Mouse (Mus musculus): ENCODE measurements around the gene Ccnl1. TPM values are rescaled to one million over a fixed set of nuclear protein-coding genes. Genes with fewer than 3 reads are reported as not detected.

Gene Ccnl1
- 100 to 1,000 TPM in 1 of 2 experiments, 10 to 100 TPM in 1; 80.0 to 129 TPM for total RNA-seq (2021)
- long read RNA-seq, experiment 1, partial matches to known transcripts: 5 of 21 reads
- long read RNA-seq, experiment 1, other reads (novel, unspliced or antisense): 6 of 21 reads
- long read RNA-seq, experiment 2, partial matches to known transcripts: 0 of 9 reads
- long read RNA-seq, experiment 2, other reads (novel, unspliced or antisense): 3 of 9 reads

DNA sequence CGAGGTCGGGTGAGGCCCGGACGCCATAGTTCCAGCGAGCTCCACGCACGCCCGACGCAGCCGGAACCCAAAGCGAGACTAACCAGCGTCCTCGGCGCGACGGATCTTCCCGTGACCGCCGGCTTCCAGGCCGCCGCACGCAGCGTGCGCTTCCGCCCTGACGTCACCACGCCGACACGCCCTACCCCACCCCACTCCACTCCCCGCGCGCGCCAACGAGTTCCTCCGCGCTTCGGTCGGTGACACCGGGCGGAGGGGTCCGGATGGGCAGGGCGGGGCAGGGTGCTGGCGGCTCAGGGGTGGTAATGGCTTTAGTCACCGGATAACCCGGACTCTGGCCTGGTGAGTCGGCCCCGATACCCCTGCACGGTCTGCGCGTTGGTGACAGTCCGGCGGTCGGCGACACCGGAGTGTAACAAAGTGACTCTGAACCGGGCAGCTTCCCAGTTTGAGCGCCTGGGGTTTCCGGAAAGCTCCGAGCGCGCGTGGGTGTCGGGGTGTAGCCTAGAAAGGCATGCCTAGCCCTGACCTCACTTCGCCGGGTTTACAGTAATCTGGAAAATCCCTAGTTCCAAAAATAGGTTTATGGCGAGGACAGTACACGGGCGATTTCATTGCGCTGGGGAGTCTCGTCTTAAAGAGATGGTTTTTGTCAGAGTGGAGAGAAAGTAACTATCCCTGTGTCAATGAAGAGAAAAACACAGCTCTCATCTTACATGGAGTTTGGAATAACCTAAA is at the start of gene Ccnl1:
Gene Ccnl1 (minus strand): TSS at position 148 of the 738 bp plus-strand sequence.
- DNase-seq: peak; percentile 98

DNA sequence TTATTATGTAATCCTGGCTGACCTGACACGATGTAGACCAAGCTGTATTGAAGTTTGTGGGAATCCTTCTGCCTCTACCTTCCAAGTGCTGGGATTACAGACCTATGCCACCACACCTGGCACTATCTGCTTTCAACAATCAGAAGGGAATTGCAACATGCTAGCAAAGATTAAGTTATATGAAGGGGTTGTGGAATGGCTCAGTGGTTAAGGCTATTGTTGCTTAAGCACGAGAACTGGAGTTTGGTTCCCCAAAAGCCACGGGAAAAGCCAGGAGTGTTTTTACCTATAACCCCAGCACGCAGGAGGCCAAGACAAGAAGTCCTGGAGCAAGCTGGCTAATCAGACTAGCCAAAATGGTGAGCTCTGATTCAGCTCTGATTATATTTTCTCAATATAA is 46.9 kb upstream of the Ccnl1 start:
- no peak for DNase-seq

DNA sequence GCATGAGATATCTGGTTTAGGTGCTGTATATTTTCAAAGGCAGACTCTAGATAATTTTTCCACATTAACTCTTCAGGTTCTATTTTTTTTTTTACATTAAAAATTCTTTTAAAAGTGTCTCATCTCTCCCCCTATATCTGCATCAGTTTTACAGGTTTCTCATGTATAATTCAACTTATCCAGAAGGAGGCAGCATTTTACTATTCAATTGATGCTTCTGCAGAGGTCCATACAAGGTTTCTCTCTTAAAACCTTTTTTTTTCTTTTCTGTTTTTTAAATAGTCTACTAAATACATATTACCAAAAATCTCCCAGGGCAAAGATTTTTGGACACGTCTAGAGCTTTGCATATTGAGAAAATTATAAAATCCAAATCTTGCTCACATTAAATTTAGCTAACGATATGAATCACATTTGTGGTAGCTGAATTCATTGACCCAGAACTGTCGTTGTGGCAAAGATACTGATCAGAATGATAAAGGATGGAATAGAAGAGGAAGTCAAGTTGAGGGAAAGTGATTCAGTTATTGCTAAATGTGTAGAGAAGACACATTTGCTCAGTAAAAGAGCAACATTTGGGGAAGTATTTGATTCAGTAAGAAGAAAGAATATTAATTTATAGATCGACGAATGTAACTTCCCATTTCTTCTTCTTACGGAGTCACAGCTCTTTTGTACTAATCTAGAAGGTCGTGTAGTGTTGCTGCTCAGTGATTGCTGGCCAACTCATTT is 46.3 kb upstream of the Ccnl1 start:
- DNase-seq: no peak

DNA sequence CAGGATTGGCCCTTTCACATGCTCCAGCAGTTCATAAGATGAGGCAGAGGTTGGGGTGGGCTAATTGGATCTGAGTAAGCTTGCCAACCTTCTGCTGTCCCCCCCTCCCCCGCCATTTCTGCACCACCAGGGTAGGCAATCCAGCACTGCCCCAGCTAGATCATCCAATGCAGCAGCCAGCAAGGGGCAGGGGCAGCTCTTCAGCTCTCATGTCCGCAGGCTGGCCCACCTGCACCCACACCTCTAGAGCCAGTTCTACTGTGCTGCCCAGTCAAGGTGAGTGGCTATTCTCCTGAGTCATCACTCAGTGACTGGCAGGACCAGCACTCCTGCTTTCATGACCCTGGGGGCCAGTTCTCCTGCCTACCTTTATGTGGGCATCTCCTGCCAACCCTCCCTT is 42.4 kb upstream of the Ccnl1 start:
- DNase-seq: no peak

DNA sequence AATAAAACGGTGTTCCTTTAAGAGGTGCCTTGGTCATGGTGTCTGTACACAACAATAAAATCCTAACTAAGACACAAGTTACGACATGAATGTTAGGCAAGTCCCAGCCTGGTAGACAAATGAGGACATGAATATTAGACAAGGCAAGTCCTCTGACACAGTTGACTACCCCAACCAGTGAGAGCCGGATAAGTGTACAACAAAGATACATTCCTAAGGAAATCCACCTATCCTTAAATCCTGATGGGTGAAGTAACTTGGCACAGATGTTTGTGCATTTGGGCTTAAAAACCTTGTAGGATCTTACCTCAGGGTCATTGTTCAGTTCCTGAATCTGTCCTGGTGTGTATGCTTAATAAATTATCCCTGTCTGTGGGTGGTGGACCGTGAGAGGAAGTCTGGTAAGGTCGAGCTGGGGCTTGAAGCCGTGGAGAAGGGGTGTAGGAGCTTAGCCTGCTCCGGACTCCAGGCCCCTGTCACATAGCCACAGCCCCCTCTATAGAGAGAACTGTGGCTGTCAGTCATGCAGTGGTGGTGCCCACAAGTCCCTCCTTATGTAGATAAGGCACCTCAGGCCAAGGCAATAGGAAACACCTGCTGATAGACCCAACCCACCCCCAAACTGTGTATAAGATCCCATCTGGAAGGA is 39.4 kb upstream of the Ccnl1 start:
- no peak for DNase-seq

DNA sequence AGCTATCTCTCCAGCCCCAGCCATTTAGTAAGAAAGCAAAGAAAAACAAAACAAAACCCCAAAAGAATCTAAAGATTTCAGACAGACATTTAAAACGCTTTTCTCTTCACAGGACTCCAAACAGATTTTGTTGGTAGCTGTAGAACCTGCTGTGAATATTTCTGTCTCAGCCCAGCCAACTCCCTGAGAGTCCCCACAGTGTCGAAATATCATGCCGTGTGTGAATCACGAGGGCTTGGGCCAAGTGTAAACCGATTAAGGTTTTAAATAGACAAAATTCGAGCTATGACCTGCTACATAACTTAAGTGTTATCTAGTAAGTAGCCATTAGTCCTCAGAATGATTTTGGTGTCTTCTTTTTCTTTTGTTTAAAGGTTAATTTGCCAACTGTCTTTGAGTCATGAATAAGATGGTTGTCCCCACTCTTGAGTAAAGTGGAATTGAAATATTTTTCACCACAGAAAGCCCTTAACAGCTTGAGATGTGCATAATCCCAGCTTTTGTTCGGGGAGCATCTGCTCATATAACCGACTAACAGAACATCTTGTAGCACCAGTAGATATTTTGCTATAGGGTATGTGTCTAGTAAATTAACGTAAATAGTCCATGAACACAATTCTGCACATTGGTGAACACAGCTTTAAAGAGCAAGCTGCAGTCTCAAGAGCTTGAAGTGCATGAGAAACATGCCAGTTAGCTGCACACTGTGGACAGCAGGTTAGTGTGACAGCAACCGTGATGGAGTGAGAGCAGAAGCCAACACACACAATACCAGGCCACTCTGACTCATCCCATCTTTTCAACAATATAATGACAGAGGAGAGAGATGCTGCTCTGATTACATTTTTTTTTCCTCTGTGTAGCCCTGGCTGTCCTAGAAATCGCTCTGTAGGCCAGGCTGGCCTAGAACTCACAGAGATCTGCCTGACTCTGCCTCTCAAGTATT is 34.6 kb upstream of the Ccnl1 start:
- peak in 1 of 2 experiments; percentile 24 for DNase-seq

DNA sequence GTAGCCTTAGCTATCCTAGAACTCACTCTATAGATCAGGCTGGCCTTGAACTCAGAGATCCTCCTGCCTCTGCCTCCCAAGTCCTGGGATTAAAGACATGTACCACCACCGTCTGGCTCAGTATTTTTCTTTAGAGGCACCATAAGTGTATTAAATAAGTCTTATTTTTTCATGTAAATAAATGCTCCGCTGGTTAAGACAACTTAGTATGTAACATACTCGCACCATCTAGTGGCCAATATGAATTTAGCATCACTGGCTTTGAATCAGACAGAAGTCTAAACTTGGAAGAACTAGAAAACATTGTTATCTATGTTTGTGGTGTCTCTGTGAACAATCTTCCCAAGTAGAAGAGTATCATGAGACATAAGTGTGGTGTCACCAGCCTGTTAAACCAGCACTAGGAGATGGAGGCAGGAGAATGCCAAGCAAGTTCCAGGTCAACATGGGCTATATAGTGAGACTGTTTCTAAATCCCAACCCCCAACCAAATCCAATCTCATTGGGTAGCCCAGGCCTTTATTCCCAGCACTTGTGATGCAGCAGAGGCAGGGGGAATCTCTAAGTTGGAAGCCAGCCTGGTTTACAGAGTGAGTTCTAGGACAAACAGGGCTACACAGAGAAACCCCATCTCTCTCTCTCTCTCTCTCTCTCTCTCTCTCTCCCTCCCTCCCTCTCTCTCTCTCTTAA is 33.1 kb upstream of the Ccnl1 start:
- DNase-seq: peak in 1 of 2 experiments; percentile 39

DNA sequence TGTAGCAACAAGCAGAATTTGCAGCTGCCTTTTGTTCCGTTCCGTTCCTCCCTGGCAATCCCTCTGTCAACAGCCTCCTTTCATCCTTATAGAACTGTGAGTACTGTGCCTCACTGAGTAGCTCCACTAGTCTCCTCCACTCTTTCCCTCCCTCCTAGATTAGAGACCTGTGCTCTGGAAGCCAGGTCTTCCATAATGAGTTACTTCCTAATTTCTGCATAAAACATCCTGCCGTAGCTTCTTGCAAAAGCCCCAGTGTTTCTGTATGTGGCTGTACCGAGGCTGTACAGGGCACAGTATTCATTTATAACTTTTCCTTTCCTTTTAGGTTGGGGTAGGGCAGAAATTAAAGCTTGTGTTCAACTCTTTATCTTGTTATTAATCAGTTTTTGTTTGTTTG is 32.5 kb upstream of the Ccnl1 start:
- no peak for DNase-seq

DNA sequence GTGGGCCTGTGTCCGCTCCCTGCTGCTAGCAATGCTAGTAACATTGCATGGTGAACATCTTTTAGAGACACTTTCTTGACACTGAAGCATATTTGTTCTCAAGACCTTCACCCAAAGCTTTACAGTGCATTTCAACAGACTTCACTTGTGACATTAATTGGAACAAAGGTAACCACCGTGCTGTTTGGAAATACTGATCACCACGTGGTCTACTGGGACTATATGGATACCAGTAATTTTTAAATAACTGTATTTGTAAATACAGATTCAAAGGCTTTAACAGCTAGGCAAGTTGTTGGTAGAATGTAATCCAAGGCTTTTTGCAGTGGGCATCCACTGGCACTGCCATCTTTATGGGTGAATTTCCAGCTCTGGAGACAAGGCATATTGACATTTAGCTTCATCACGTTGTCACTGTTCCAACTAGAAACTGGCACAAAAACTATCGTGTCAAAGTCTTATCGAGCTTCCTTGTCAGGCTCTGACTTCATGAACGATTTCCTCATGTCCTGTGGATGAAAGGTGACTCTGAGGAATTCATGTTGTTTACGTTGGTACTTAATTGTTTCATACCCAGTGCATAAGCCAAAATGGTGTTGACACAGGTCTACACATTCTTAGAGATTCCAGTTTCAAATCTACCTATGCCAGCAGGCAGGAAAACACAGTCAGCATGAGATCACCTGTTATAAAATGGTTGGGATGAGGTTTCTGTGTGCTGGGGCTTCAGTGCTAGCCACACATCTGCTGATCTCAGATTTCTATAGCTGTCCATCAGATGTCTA is 30.9 kb upstream of the Ccnl1 start:
- peak in 1 of 2 experiments; percentile 17 for DNase-seq

DNA sequence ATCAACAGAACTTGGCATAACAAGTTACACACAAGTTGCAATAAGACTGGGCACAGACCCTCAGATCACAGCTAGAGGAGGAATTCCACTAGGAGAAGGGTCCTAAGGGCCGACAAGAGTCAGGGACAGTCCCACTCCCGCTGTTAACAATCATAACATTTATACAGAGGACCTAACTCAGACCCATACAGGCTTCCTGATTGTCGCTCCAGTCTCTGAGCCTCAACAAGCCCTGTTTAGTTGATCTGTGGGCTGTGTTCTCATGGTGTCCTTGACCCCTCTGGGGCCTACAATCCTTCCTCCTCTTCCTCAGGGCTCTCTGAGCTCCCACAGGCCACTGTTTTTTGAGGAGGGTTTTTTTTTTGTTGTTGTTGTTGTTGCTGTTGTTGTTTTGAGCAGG is 18.2 kb upstream of the Ccnl1 start:
- DNase-seq: no peak

DNA sequence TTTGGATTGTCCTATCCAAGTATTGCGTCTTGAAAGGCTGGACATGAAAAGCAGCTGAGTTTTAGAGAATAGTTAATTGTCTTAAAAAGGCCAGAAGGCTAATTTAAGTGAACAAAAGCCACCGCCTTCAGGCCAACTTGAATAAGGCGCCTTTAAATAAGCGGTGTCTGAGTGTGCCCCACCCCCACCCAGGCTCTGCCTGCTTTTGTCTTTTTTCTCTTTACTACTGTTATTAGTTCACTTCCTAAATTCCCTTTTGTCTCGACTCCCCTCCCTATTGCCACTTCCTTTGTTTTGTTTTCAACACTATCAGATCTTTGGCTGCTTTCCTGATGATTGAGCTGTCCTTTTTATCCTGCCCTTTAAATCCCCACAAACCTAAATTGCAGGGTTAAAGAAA is 17.3 kb upstream of the Ccnl1 start:
- peak; percentile 32 to 67 for DNase-seq

DNA sequence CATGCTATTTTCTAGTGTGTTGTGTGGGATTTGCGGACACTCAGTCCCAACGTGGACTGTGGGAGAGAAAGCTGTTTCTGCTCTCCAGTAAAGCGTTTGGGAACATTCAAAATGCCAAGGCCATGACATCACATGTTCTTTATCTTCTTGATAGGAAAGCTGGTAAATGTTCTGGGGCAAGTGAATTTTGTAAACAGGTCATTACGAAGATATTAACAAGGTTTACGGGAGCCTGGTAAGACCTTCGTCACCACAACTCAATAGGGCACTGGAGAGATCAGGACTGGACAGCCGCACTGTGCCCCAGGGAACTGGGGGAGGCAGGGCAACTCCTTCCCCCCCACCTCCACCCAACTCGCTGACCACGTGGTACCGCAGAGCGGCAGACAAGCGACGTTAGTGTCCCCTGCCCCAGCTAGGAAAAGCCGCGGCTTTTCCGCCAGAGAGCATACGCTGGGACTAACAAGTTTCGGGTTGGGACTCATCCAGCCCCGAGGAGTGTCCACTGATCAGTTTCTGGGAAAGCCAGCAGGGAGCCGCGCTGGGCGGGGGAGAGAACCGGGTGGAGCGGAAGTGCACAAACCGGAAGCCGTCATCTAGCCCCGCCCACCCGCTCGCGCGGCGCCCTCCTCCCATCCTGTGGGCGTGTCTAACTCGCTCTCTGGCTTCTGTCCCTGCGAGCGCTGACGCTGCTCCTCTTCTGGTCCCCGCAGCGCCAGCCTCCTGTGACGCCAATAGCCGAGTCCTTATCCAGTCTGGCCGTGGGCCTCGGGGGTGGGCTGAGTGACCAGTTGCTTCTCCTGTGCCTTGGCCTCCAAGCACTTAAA is 16.4 kb upstream of the Ccnl1 start:
- peak; percentile 98 to 99 for DNase-seq

DNA sequence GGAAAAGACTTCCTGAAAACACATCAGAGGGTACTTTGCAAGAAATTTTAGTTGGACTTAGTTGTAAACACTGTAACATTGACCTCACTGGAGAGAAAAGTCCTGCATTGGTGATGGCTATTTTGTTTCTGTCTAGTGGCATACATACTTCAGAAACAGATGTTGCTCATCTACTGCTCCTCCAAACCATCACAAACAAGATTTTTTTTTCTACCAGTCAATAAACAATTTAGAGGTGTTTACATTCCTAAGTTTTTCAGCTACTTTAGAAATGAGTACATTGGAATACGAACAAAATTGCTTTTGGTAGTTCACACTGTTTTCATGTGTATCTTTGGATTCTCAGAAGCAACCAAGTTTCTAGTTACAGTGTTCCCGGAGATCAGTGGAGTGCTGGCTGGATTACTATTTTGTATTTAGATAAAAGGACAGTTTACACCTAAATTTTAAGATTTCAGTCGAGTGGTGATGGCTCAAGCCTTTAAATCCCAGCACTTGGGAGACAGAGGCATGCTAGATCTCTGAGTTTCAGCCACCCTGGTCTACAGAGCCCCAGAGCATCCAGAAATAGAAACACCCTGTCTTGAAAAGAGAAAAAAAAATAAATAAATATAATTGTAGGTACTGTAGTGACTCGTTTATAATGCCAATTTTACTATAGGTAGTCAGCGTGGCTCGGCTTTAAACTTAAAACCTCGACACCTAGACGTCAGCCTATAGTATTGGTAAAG is 15.6 kb upstream of the Ccnl1 start:
- DNase-seq: no peak

DNA sequence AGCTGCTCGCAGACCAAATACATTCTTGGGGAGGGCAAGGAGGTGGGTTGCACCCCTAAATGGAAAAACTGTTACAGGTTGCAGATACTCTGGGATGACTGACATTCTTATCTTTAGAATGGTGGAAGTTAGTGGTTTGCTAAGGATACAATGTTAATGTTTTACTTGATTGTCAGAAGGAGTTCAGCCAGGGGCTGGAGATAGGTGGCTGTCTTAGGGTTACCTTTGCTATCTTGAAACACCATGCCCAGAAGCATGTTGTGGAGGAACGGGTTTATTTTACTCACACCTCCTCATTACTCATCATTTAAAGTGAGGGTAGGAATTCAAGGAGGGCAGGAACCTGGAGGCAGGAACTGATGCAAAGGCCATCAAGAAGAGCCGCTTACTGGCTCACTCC is 11.1 kb upstream of the Ccnl1 start:
- DNase-seq: no peak

DNA sequence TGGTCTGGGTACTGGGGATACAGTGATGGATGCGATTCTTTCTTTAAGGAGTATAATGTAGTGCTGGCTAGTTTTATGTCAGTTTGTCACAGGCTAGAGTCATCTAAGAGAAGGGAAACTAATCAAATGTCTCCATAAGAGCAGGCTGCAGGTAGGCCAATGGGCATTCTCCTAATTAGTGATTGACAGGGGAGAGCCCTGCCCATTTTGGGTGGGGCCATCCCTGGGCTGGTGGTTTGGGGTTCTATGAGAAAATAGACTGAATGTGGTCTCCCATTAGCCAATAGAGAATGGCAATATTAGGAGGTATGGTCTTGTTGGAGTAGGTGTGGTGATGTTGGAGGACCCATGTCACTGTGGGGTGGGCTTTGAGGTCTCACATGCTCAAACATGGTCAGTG is 8.3 kb upstream of the Ccnl1 start:
- DNase-seq: no peak

DNA sequence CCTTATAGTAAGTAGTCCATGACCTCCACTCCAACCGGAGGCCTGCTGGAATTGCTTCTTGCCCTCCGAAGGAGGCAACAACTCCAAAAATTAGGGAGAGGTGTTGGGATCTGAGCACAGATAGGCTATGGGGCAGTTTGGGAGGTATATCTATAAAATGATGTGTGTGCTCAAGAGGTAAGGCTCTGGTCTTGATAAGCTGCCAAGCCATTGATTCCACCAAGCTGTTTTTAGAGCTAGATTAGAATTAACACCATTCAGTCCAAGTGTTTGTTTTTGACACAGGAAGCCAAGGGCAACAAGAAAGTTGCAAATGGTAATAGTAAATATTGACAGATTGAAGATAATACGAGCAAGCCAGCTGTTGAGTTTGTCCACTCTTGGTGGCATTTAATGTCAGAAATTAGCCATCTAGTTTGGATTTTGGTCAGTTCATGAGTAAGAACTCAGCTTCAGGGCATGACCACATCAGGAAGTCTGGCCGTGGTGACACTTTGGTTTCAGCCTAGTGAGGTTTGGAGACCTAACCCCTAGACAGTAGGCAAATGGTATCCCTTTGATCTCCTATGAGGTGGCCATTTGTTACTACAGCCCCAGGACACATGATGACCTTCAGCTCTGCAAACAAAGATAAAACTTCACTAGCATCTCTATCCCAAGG is 4.4 kb upstream of the Ccnl1 start:
- DNase-seq: peak; percentile 20 to 22

DNA sequence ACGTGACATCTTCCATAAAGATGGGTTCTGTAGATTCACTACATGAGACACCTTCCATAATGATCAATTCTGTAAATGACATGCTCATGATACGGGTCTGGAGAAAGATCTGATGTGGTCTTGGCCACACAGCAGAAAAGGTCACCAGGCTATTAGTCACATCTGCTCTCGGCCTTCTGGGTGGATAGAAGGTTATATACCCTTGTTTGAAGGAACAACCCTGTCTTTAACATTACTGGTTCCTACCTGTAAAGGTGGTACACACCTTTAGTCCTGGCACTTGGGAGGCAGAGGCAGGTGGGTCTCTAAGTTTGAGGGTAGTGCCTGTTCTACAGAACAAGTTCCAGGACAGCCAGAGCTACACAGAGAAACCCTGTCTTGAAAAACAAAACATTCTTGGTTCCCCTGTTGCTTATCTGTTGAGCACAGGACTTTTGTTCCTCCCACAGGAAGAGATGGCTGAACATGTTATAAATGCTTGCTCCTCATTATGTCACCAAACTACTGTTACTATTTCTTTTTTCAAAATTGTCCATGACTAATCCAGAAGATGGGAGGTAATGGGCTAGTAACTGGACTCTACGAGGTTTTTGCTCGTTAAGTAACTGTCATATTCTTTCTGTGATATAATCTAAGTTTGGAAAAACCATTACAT is 2.4 kb upstream of the Ccnl1 start:
- peak in 1 of 2 experiments; percentile 27 for DNase-seq

All from adrenal gland, postnatal 36 days (tissue).